ENCODE assay signal across 8 mouse cellular contexts in the genomic region with DNA sequence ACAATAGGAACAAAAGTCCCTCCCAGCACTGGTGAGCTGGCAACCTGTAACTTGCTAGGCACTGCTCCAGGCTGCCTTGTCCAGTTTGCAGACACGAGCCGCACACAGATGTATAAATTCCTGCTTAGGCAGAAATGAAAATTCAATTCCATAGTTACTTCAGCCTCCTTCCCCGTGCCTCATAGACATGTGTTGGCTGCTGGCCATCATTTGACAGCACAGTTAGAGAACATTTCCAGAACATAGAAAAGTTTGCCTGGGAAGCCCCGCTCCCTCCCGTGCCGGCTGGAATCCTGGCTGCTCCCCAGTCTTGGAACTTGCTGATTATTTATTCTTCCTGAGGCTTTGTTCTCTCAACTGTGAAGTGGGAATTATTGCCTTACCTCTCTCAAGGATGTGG.
DNase-seq lines count a peak whose midpoint lies in the region; ATAC-seq and TF ChIP-seq lines count a peak whose summit lies in the region.

No protein-coding gene starts in this region.

- peaks cover 21% of the 10 kb centered on the region for H3K4me1 ChIP-seq in intestine, embryonic 14.5 days (replicated peaks; ENCODE audit: control insufficient read depth, insufficient read depth, low read length)
- H3K4me1 ChIP-seq in intestine, postnatal 0 days (replicated peaks; ENCODE audit: control insufficient read depth, insufficient read depth, low read length) = peaks cover 12% of the 10 kb centered on the region
- H3K4me1 ChIP-seq in kidney, embryonic 15.5 days = peaks cover 32% of the 10 kb centered on the region
- H3K4me1 ChIP-seq in lung, postnatal 0 days (ENCODE audit: insufficient read depth, low read depth, low read length) = peaks cover 4% of the 10 kb centered on the region; the same call in 1 of the 2 replicates
- peaks cover 16% of the 10 kb centered on the region; the same call in 1 of the 2 replicates for H3K4me1 ChIP-seq in stomach, embryonic 16.5 days (ENCODE audit: control insufficient read depth, insufficient read depth, low read length)

- no peak overlapping the region for H3K9ac ChIP-seq in intestine, embryonic 14.5 days (ENCODE audit: low read length)
- H3K9ac ChIP-seq in intestine, postnatal 0 days (ENCODE audit: low read depth, low read length) = no peak overlapping the region
- no peak overlapping the region for H3K9ac ChIP-seq in kidney, embryonic 15.5 days
- no peak overlapping the region for H3K9ac ChIP-seq in lung, postnatal 0 days (replicated peaks; ENCODE audit: low read depth)
- H3K9ac ChIP-seq in stomach, embryonic 16.5 days (ENCODE audit: low read length) = no peak overlapping the region

- no peak for TF ChIP-seq EP300 in lung, postnatal 0 days (IDR thresholded peaks at IDR 0.05)

- peak; percentile 53; the same call in 1 of the 2 replicates for ATAC-seq in intestine, embryonic 14.5 days (replicated peaks; ENCODE audit: low FRiP score, low TSS enrichment, low read depth)
- ATAC-seq in intestine, postnatal 0 days = no peak
- peak; percentile 61; the same call in 1 of the 2 replicates for ATAC-seq in kidney, embryonic 15.5 days (replicated peaks; ENCODE audit: low FRiP score)
- ATAC-seq in lung, postnatal 0 days = peak; percentile 68
- peak; percentile 87; the same call in 1 of the 2 replicates for ATAC-seq in stomach, embryonic 16.5 days (ENCODE audit: insufficient read depth, low FRiP score)

- H3K36me3 ChIP-seq in intestine, embryonic 14.5 days (ENCODE audit: control insufficient read depth, insufficient read depth, low read length) = no peaks in the 10 kb centered on the region
- H3K36me3 ChIP-seq in intestine, postnatal 0 days (ENCODE audit: control insufficient read depth, insufficient read depth) = no peaks in the 10 kb centered on the region
- H3K36me3 ChIP-seq in kidney, embryonic 15.5 days = no peaks in the 10 kb centered on the region
- no peaks in the 10 kb centered on the region for H3K36me3 ChIP-seq in lung, postnatal 0 days (ENCODE audit: insufficient read depth, low read length)
- H3K36me3 ChIP-seq in stomach, embryonic 16.5 days (ENCODE audit: control insufficient read depth, insufficient read depth, low read length) = no peaks in the 10 kb centered on the region

- H3K9me3 ChIP-seq in intestine, embryonic 14.5 days (ENCODE audit: control insufficient read depth, low read length) = no peaks in the 10 kb centered on the region
- H3K9me3 ChIP-seq in intestine, postnatal 0 days (ENCODE audit: control insufficient read depth) = no peaks in the 10 kb centered on the region
- no peaks in the 10 kb centered on the region for H3K9me3 ChIP-seq in kidney, embryonic 15.5 days (replicated peaks)
- no peaks in the 10 kb centered on the region for H3K9me3 ChIP-seq in lung, postnatal 0 days (ENCODE audit: low read length)
- no peaks in the 10 kb centered on the region for H3K9me3 ChIP-seq in stomach, embryonic 16.5 days (replicated peaks; ENCODE audit: control insufficient read depth, low read length)

- H3K4me2 ChIP-seq in intestine, embryonic 14.5 days (ENCODE audit: low read length) = no peak overlapping the region
- no peak overlapping the region for H3K4me2 ChIP-seq in intestine, postnatal 0 days (replicated peaks; ENCODE audit: low read depth)
- H3K4me2 ChIP-seq in kidney, embryonic 15.5 days = peak overlapping the region; percentile 27; the same call in 1 of the 2 replicates
- H3K4me2 ChIP-seq in lung, postnatal 0 days (replicated peaks; ENCODE audit: low read depth, low read length) = peak overlapping the region; percentile 17; the same call in 1 of the 2 replicates
- 0 out of 2 replicates have a peak overlapping the region, but pooled peaks have one; percentile 5 for H3K4me2 ChIP-seq in stomach, embryonic 16.5 days (ENCODE audit: low read depth, low read length)

- 20% methylated on average over 6 of the region's 6 CpGs for WGBS in intestine, embryonic 14.5 days
- WGBS in intestine, postnatal 0 days = 56% methylated on average over 6 of the region's 6 CpGs
- WGBS in kidney, embryonic 15.5 days = 14% methylated on average over 6 of the region's 6 CpGs
- WGBS in lung, postnatal 0 days = 8% methylated on average over 6 of the region's 6 CpGs
- 17% methylated on average over 6 of the region's 6 CpGs for WGBS in stomach, embryonic 16.5 days

- peak overlapping the region; percentile 18; the same call in 1 of the 2 replicates for H3K27ac ChIP-seq in intestine, embryonic 14.5 days (ENCODE audit: low read depth)
- no peak overlapping the region for H3K27ac ChIP-seq in intestine, postnatal 0 days (ENCODE audit: low read depth, low read length)
- H3K27ac ChIP-seq in kidney, embryonic 15.5 days = peak overlapping the region; percentile 24; the same call in 1 of the 2 replicates
- 0 out of 2 replicates have a peak overlapping the region, but pooled peaks have one; percentile 29 for H3K27ac ChIP-seq in lung, postnatal 0 days (ENCODE audit: low read length)
- peak overlapping the region; percentile 69 for H3K27ac ChIP-seq in stomach, embryonic 16.5 days (ENCODE audit: low read length)

- no peaks in the 10 kb centered on the region for H3K27me3 ChIP-seq in intestine, embryonic 14.5 days (replicated peaks; ENCODE audit: control insufficient read depth, insufficient read depth, low read length)
- no peaks in the 10 kb centered on the region for H3K27me3 ChIP-seq in intestine, postnatal 0 days (replicated peaks; ENCODE audit: control insufficient read depth, insufficient read depth, low read length)
- no peaks in the 10 kb centered on the region for H3K27me3 ChIP-seq in kidney, embryonic 15.5 days
- no peaks in the 10 kb centered on the region for H3K27me3 ChIP-seq in lung, postnatal 0 days (replicated peaks; ENCODE audit: insufficient read depth, low read length)
- no peaks in the 10 kb centered on the region for H3K27me3 ChIP-seq in stomach, embryonic 16.5 days (ENCODE audit: control insufficient read depth, insufficient read depth, low read length)

- no peak overlapping the region for H3K4me3 ChIP-seq in intestine, embryonic 14.5 days (ENCODE audit: low read depth, low read length)
- no peak overlapping the region for H3K4me3 ChIP-seq in intestine, postnatal 0 days (ENCODE audit: low read depth, low read length)
- no peak overlapping the region for H3K4me3 ChIP-seq in kidney, embryonic 15.5 days (replicated peaks)
- no peak overlapping the region for H3K4me3 ChIP-seq in lung, postnatal 0 days (ENCODE audit: low read depth, low read length)
- no peak overlapping the region for H3K4me3 ChIP-seq in stomach, embryonic 16.5 days (replicated peaks; ENCODE audit: low read length)

- no peak for TF ChIP-seq CTCF in intestine, postnatal 0 days (IDR thresholded peaks at IDR 0.05; ENCODE audit: low read depth)
- TF ChIP-seq CTCF in lung, postnatal 0 days (IDR thresholded peaks at IDR 0.05) = no peak

- peak; percentile 70 for DNase-seq in intestine, embryonic 14.5 days (ENCODE audit: low spot score)
- peak; percentile 61 for DNase-seq in brain, adult 2 months (ENCODE audit: low read depth, low spot score)
- peak; percentile 44 for DNase-seq in heart, adult 9 months (ENCODE audit: low spot score in 2 of 2)
- peak; percentile 88 for DNase-seq in lung, postnatal 0 days (ENCODE audit: low spot score)
- no peak for DNase-seq in c-Kit-positive CD71-positive TER-119-positive erythroid progenitor cells, embryonic 14.5 days (ENCODE audit: low spot score)

Comparison
In these comparisons a context has a peak if more than half of its experiments do, and no peak if none do; other contexts are left out.
1. H3K4me2 ChIP-seq: peak in kidney, embryonic 15.5 days (single experiment), lung, postnatal 0 days (single experiment) and stomach, embryonic 16.5 days (single experiment); none in intestine, embryonic 14.5 days (single experiment) and intestine, postnatal 0 days (single experiment).